Mouse (Mus musculus) stomach, embryonic 14.5 days (tissue): ENCODE measurements around the gene Daam2. TPM values are rescaled to one million over a fixed set of nuclear protein-coding genes. Genes with fewer than 3 reads are reported as not detected.

Experiments used
- ATAC-seq: fragments of 200-750 bp; cut with Nextera tagmentation; 2 replicates; pipeline ENCODE4 v1.8.0; 2017; ENCODE audit warnings: low read depth, moderate TSS enrichment; ENCODE audit not compliant: insufficient number of reproducible peaks, insufficient read depth, low FRiP score
- H3K27ac ChIP-seq: fragments of 300-500 bp; sonication (generic); 2 replicates; pipeline ENCODE4 v1.5.1; 2014; ENCODE audit warnings: mild to moderate bottlenecking, low read length, moderate library complexity, mixed read lengths
- H3K27me3 ChIP-seq: fragments of 300-500 bp; sonication (generic); 2 replicates; pipeline ENCODE4 v1.6.1; 2014; ENCODE audit warnings: low read length, control low read depth, mixed read lengths; ENCODE audit not compliant: control insufficient read depth, insufficient read depth
- H3K36me3 ChIP-seq: fragments of 300-500 bp; sonication (generic); 2 replicates; pipeline ENCODE4 v1.6.1; 2014; ENCODE audit warnings: mild to moderate bottlenecking, control low read depth, low read length, moderate library complexity, mixed read lengths; ENCODE audit not compliant: control insufficient read depth, insufficient read depth
- H3K4me1 ChIP-seq: fragments of 300-500 bp; sonication (generic); 2 replicates; pipeline ENCODE4 v1.6.1; 2014; ENCODE audit warnings: low read length, control low read depth, mixed read lengths; ENCODE audit not compliant: control insufficient read depth, insufficient read depth
- H3K4me2 ChIP-seq: fragments of 300-500 bp; sonication (generic); replicated peaks from 2 replicates; pipeline ENCODE4 v1.6.1; 2014; ENCODE audit warnings: low read depth, low read length, control low read depth
- H3K4me3 ChIP-seq: fragments of 300-500 bp; sonication (generic); 2 replicates; pipeline ENCODE4 v1.5.1; 2014; ENCODE audit warnings: low read depth, low read length, control low read depth
- H3K9ac ChIP-seq: fragments of 300-500 bp; sonication (generic); replicated peaks from 2 replicates; pipeline ENCODE4 v1.6.1; 2014; ENCODE audit warnings: low read depth, mild to moderate bottlenecking, control low read depth, low read length, moderate library complexity, mixed read lengths
- H3K9me3 ChIP-seq: fragments of 300-500 bp; sonication (generic); 2 replicates; pipeline ENCODE4 v1.6.1; 2016; ENCODE audit warnings: low read depth, low read length, control low read depth; ENCODE audit not compliant: control insufficient read depth
- WGBS: fragments of 180-500 bp; shearing (Covaris S2); extraction: QIAGEN DNeasy Blood & Tissue Kit; methylation state at CpG from one replicate; pipeline ENCODE4 v1.1.7; 2014; 5-methylcytosine and 5-hydroxymethylcytosine counted together
- polyA plus RNA-seq: library from polyadenylated mRNA; unstranded; fragments of >200 nt; fragmentation: Nextera tagmentation; extraction: Ambion mirVana; gene quantifications from 2 replicates; pipeline ENCODE4 v1.2.1, GENCODE M21; 2014

Daam2 gene
- polyA plus RNA-seq, 1 experiment from 2014 or later, result 12.5 TPM

DNA sequence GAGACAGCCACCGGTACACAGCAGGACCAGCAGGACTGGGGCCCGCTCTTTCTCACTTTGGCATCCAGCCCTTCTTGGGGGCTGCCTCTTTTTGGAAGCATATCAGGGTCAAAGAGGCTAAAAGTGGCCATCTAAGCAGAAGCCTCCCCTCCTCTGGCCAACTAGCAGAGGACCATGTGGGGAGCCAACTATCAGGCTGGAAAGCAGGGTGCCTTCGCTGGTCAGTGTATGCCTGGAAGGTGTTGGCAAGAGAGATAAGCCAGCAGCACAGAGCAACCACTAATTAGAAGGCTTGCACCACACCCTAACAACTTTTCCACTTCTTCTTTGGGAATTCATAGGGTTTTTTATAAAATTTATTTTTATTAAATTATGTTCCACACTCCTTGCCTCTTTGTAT, 346 bp upstream of the Daam2 start:
- WGBS, result 15% methylated on average over 3 of the region's 3 CpGs
- no peaks in the 10 kb centered on the region for H3K36me3 ChIP-seq
- no peak for ATAC-seq
- H3K4me3 ChIP-seq, result peak overlapping the region; percentile 55
- no peaks in the 10 kb centered on the region for H3K27me3 ChIP-seq
- H3K9me3 ChIP-seq, result no peaks in the 10 kb centered on the region
- peak overlapping the region; percentile 43 for H3K4me2 ChIP-seq
- peaks cover 10% of the 10 kb centered on the region; the same call in 1 of the 2 replicates for H3K4me1 ChIP-seq
- 0 out of 2 replicates have a peak overlapping the region, but pooled peaks have one; percentile 62 for H3K9ac ChIP-seq
- H3K27ac ChIP-seq, result peak overlapping the region; percentile 87

DNA sequence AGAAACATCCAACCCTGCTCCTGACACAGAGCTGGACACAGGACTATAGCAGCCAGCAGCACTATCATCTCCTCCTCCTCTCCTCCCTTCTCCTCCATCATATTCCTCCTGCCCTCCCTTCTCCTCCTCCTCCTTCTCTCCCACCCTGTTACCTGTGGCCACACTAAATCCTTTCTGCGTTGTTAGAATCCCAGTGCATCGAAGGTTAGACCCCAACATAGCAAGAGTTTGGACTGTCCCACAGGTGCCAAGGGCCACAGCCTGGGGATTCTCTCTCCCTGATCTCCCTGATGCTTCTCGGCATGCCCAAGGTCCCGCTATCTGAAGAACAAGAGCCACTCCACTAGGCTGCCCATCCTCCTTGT, 745 bp downstream of the Daam2 start:
- Histone ChIP-seq H3K4me2 (peak overlapping the region; percentile 43), H3K9me3 (no peaks in the 10 kb centered on the region), H3K27me3 (no peaks in the 10 kb centered on the region), H3K4me3 (peak overlapping the region; percentile 55), H3K9ac (peak overlapping the region; percentile 62), H3K27ac (peak overlapping the region; percentile 87), H3K36me3 (no peaks in the 10 kb centered on the region), H3K4me1 (peaks cover 10% of the 10 kb centered on the region; the same call in 1 of the 2 replicates)
- 21% methylated on average over 4 of the region's 4 CpGs for WGBS
- no peak for ATAC-seq

DNA sequence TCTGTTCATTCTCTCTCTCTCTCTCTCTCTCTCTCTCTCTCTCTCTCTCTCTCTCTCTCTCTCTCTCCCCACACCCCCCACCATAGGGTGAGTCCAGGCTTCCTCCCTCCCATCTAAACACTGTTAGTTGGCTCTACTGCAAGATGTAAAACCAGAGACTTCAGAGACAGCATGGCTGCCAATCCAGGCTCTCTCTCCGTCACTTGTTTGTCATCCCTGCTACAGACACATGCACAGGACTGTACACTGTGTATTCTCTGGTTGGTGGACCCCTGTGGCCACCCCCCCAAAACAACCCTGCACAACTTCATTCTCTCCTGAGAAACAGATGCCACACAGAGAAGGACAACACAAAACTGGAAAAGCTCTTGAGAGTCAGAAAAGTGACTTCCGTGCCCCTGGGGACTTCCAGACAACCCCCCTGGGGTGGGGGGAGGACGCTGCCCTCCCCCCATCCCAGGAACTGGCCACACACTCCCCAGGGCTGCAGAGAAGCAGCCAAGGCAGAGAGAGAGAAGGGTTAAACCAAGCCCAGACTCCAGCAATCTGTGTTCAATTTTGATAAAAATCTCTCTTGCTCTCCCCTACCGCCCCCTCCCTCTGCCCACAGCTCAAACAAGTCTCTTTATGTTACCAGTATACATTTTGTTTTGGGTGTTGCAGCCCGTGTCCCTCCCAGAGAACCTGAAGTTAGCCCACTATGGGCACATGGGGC, 1.3 kb downstream of the Daam2 start:
- peak overlapping the region; percentile 62; the same call in 1 of the 2 replicates for H3K9ac ChIP-seq
- no peaks in the 10 kb centered on the region for H3K27me3 ChIP-seq
- H3K4me1 ChIP-seq, result peaks cover 10% of the 10 kb centered on the region; the same call in 1 of the 2 replicates
- H3K4me3 ChIP-seq, result peak overlapping the region; percentile 55
- no peak overlapping the region; the same call in 1 of the 2 replicates for H3K27ac ChIP-seq
- ATAC-seq, result no peak
- WGBS, result 10% methylated on average over 5 of the region's 5 CpGs
- no peaks in the 10 kb centered on the region for H3K9me3 ChIP-seq
- H3K4me2 ChIP-seq, result peak overlapping the region; percentile 43
- no peaks in the 10 kb centered on the region for H3K36me3 ChIP-seq

DNA sequence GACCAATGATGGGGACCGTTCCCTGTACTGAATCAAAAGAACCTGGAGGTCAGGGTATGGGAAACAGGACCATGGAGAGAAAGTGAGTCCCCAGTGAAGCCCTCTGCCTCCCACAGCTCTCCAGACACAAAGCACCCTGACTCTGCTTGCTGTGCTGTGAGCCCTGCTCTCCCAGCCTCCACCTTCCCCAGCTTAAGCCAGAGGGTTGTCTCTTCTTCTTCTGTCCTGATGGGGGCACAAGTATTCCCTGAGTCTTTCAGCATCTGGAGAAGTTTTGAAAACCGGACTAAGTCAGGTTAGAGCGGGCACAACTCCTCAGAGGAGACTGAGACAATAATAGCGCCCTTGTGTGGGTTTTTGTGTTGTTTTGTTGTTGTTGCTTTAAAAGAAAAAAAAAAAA, 2.2 kb downstream of the Daam2 start:
- Histone ChIP-seq H3K9me3 (no peaks in the 10 kb centered on the region), H3K9ac (no peak overlapping the region), H3K27ac (no peak overlapping the region), H3K4me1 (peaks cover 10% of the 10 kb centered on the region; the same call in 1 of the 2 replicates), H3K36me3 (no peaks in the 10 kb centered on the region), H3K27me3 (no peaks in the 10 kb centered on the region), H3K4me2 (peak overlapping the region; percentile 43), H3K4me3 (peak overlapping the region; percentile 55; the same call in 1 of the 2 replicates)
- no peak for ATAC-seq
- WGBS, result 58% methylated on average over 4 of the region's 4 CpGs

DNA sequence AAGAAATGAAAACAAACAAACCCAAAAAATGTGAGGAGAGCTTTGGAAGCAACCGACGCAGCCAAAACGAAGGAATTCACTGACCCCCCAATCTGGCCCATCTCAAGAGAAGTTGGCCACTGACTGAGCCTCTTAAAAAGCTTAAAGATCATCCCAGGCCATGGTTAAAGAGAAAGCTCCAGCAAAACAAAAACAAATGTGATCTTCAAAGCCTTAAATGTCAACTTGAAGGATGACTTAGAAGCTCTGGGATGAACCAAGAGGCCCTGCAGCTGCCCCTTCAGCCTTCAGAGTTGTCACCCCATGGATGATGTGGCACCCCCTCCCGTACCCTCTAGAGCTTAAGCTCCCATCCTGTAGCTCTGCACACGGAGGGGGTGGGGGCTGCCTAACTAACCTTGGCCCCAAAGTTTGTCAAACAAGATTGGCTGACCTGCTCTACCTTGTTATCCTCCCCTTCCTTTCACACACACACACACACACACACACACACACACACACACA, 4.3 kb downstream of the Daam2 start:
- whole genome bisulfite sequencing, result 22% methylated on average over 5 of the region's 5 CpGs
- Histone ChIP-seq H3K4me1 (peaks cover 10% of the 10 kb centered on the region; the same call in 1 of the 2 replicates), H3K4me3 (no peak overlapping the region)

DNA sequence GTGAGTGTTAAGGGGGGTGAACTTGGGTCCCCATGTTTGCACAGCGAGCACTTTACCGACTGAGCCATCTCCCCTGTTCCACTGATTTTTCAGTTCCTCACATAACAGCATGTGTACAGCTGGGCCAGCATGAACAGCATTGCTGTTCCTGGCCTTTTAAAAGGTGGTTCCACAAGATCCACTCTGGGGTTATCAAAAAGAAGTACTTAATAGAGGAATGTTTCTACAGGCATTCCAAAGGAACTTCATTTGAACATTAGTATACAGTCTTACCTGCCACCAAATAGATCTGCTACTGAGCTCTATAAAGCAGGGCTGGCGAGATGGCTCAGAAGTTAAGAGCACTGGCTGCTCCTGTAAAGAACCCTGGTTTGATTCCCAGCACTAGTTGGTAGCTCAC, 8.0 kb downstream of the Daam2 start:
- 72% methylated on average over 3 of the region's 3 CpGs for WGBS
- peaks cover 4% of the 10 kb centered on the region; the same call in 1 of the 2 replicates for H3K4me1 ChIP-seq
- H3K27me3 ChIP-seq, result no peaks in the 10 kb centered on the region
- no peak for ATAC-seq
- no peak overlapping the region for H3K4me2 ChIP-seq
- H3K9me3 ChIP-seq, result no peaks in the 10 kb centered on the region
- H3K27ac ChIP-seq, result no peak overlapping the region
- H3K9ac ChIP-seq, result no peak overlapping the region
- H3K36me3 ChIP-seq, result 0 out of 2 replicates have a peak, but pooled peaks cover 2% of the 10 kb centered on the region
- H3K4me3 ChIP-seq, result no peak overlapping the region

More for the DNA sequence above, 4.3 kb downstream of the Daam2 start:
- no peaks in the 10 kb centered on the region for H3K27me3 ChIP-seq
- no peak for ATAC-seq
- no peaks in the 10 kb centered on the region for H3K9me3 ChIP-seq
- no peaks in the 10 kb centered on the region for H3K36me3 ChIP-seq
- H3K9ac ChIP-seq, result no peak overlapping the region
- no peak overlapping the region for H3K4me2 ChIP-seq
- H3K27ac ChIP-seq, result no peak overlapping the region

DNA sequence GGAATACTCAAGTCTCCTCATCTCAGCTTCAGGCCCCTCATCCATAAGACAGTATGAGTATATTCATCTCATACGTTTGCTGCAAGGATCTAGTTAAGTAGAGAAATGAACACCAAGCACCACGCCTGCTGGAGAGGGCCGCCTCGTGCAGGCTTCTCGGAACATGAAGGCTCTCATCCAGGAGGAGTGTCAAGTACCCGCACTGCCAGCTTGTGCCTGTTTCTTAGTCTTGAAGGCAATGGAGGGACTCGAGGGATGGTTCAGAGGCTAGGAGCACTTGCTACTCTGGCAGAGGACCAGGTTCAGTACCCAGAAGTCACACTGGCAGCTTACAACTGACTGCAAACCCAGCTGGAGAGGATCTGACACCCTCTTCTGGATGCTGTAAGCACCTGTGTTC, 12.2 kb downstream of the Daam2 start:
- ATAC-seq, result no peak
- H3K27ac ChIP-seq, result no peak overlapping the region
- H3K27me3 ChIP-seq, result no peaks in the 10 kb centered on the region
- no peaks in the 10 kb centered on the region for H3K4me1 ChIP-seq
- H3K4me3 ChIP-seq, result no peak overlapping the region
- H3K9me3 ChIP-seq, result no peaks in the 10 kb centered on the region
- H3K36me3 ChIP-seq, result 0 out of 2 replicates have a peak, but pooled peaks cover 2% of the 10 kb centered on the region
- 80% methylated on average over 7 of the region's 7 CpGs for WGBS
- H3K4me2 ChIP-seq, result no peak overlapping the region
- no peak overlapping the region for H3K9ac ChIP-seq

DNA sequence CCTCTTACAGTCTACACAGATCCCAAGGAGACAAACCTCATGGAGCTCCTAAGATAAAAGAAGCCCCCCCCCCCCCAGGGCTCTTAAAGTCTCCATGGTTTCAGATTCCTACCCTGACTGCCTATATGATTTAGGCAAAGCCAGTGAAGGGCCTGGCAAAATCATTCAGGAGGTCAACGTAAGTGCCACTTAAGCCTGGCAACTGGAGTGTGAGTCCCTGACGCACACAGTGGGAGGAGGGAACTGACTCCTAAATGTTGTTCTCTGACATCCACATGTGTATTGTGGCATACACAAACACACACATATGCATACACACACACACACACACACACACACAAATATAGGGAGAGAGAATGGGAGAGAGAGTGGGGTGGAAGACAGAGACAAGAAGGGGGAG, 12.7 kb downstream of the Daam2 start:
- Histone ChIP-seq H3K9me3 (no peaks in the 10 kb centered on the region), H3K27me3 (no peaks in the 10 kb centered on the region), H3K9ac (no peak overlapping the region), H3K4me2 (no peak overlapping the region), H3K27ac (no peak overlapping the region), H3K4me3 (no peak overlapping the region), H3K36me3 (0 out of 2 replicates have a peak, but pooled peaks cover 2% of the 10 kb centered on the region), H3K4me1 (no peaks in the 10 kb centered on the region)
- ATAC-seq, result no peak
- WGBS, result 85% methylated on average over 2 of the region's 2 CpGs
